11 mouse cellular contexts compared by ENCODE assay signal in genomic region chr2:49655195-49655873, GRCm38 (mm10). TPM values are rescaled to one million over a fixed set of nuclear protein-coding genes. Genes with fewer than 3 reads are reported as not detected.
DNase-seq lines count a peak whose midpoint lies in the region; ATAC-seq lines count a peak whose summit lies in the region.
"Had no signal": no experiment of that assay in that cellular context is flagged by ENCODE, and none has a peak within 500 bp of the region (broad histone marks: within the 10 kb centered on the region; RNA-seq: fewer than 3 reads in every experiment).

No protein-coding gene starts in this region.

- H3K27me3 ChIP-seq in midbrain, embryonic 11.5 days (ENCODE audit: control insufficient read depth, insufficient read depth, low read length) = no peaks in the 10 kb centered on the region
- H3K27me3 ChIP-seq in midbrain, embryonic 10.5 days (ENCODE audit: low read depth, poor library complexity, severe bottlenecking) = no peaks in the 10 kb centered on the region
- H3K27me3 ChIP-seq in hindbrain, embryonic 12.5 days = no peaks in the 10 kb centered on the region
- H3K27me3 ChIP-seq: limb, embryonic 15.5 days; Patski had no signal

- H3K36me3 ChIP-seq in midbrain, embryonic 11.5 days (ENCODE audit: control insufficient read depth, insufficient read depth, low read length) = no peaks in the 10 kb centered on the region
- peaks cover 15% of the 10 kb centered on the region for H3K36me3 ChIP-seq in midbrain, embryonic 10.5 days
- H3K36me3 ChIP-seq in hindbrain, embryonic 12.5 days = peaks cover 7% of the 10 kb centered on the region
- H3K36me3 ChIP-seq: limb, embryonic 15.5 days had no signal

- no peak overlapping the region for H3K9ac ChIP-seq in midbrain, embryonic 11.5 days (ENCODE audit: low read length)
- no peak overlapping the region; the same call in 1 of the 2 replicates for H3K9ac ChIP-seq in hindbrain, embryonic 12.5 days
- H3K9ac ChIP-seq: limb, embryonic 15.5 days had no signal

- no peak overlapping the region for H3K4me2 ChIP-seq in midbrain, embryonic 11.5 days
- peak overlapping the region; percentile 18; the same call in 1 of the 2 replicates for H3K4me2 ChIP-seq in hindbrain, embryonic 12.5 days (replicated peaks)
- H3K4me2 ChIP-seq: limb, embryonic 15.5 days had no signal

- H3K27ac ChIP-seq in midbrain, embryonic 11.5 days (ENCODE audit: low read depth, low read length) = no peak overlapping the region
- H3K27ac ChIP-seq in midbrain, embryonic 10.5 days (replicated peaks) = no peak overlapping the region
- peak overlapping the region; percentile 49 for H3K27ac ChIP-seq in hindbrain, embryonic 12.5 days
- H3K27ac ChIP-seq: limb, embryonic 15.5 days had no signal

- ATAC-seq in midbrain, embryonic 11.5 days (ENCODE audit: low FRiP score) = no peak
- ATAC-seq in hindbrain, embryonic 12.5 days (ENCODE audit: low FRiP score) = peak; percentile 54
- no peak for ATAC-seq in monocyte, adult 5-6 weeks (replicated peaks; ENCODE audit: insufficient number of reproducible peaks, low FRiP score, low TSS enrichment, poor library complexity, severe bottlenecking)
- ATAC-seq: inflammation-experienced regulatory T-cells, adult 6 months; Patski had no signal

- 67% methylated on average over 11 of the region's 11 CpGs for WGBS in midbrain, embryonic 11.5 days
- WGBS in midbrain, embryonic 10.5 days = 78% methylated on average over 11 of the region's 11 CpGs
- WGBS in hindbrain, embryonic 12.5 days = 31% methylated on average over 11 of the region's 11 CpGs

- DNase-seq in adrenal gland, postnatal 10 days = peak; percentile 8
- no peak for DNase-seq in adrenal gland, adult 18-20 months (ENCODE audit: low spot score in 2 of 2)
- peak; percentile 82 for DNase-seq in midbrain, embryonic 11.5 days (ENCODE audit: low spot score, missing footprints)
- no peak for DNase-seq in midbrain, embryonic 10.5 days (ENCODE audit: low spot score)
- peak; percentile 11 for DNase-seq in neural tube, embryonic 10.5 days (ENCODE audit: extremely low spot score, low spot score)
- no peak for DNase-seq in gastrocnemius, adult 8-10 months (ENCODE audit: low spot score in 2 of 2)

- H3K9me3 ChIP-seq in midbrain, embryonic 11.5 days (ENCODE audit: control insufficient read depth, low read length) = no peaks in the 10 kb centered on the region
- H3K9me3 ChIP-seq in midbrain, embryonic 10.5 days (replicated peaks) = no peaks in the 10 kb centered on the region
- no peaks in the 10 kb centered on the region for H3K9me3 ChIP-seq in hindbrain, embryonic 12.5 days (replicated peaks)
- H3K9me3 ChIP-seq: limb, embryonic 15.5 days had no signal

- peaks cover 7% of the 10 kb centered on the region; the same call in 1 of the 2 replicates for H3K4me1 ChIP-seq in midbrain, embryonic 11.5 days (ENCODE audit: control insufficient read depth, insufficient read depth, low read length)
- peaks cover 23% of the 10 kb centered on the region for H3K4me1 ChIP-seq in midbrain, embryonic 10.5 days
- H3K4me1 ChIP-seq in hindbrain, embryonic 12.5 days = peaks cover 39% of the 10 kb centered on the region

- H3K4me3 ChIP-seq in midbrain, embryonic 11.5 days (ENCODE audit: low read depth, low read length) = no peak overlapping the region
- no peak overlapping the region for H3K4me3 ChIP-seq in midbrain, embryonic 10.5 days
- no peak overlapping the region for H3K4me3 ChIP-seq in hindbrain, embryonic 12.5 days
- H3K4me3 ChIP-seq: limb, embryonic 15.5 days had no signal

RNA-seq across cellular contexts. Expression of gene Kif5c, which starts 36.2 kb away (rescaled TPM):
- total RNA-seq in adrenal gland, postnatal 10 days (2021) = 10 to 100 TPM in 1 of 2 experiments, 1 to 10 TPM in 1; 8.2 to 14.3 TPM
- total RNA-seq in adrenal gland, adult 18-20 months (2021) = 1 to 10 TPM; 6.6 to 7.3 TPM
- 96.2 and 96.4 TPM in 2 replicates for polyA plus RNA-seq in midbrain, embryonic 11.5 days (2014; fragmentation: Nextera tagmentation; extraction: Ambion mirVana)
- polyA plus RNA-seq in midbrain, embryonic 10.5 days (2016; fragmentation: Nextera tagmentation; extraction: Ambion mirVana) = 37.3 and 59.0 TPM in 2 replicates
- polyA plus RNA-seq in hindbrain, embryonic 12.5 days (2016; fragmentation: Nextera tagmentation; extraction: Ambion mirVana) = 153 and 157 TPM in 2 replicates
- 1 to 10 TPM in 1 of 4 experiments, under 1 TPM in 3; 0.24 to 2.2 (median 0.90) TPM for total RNA-seq in gastrocnemius, adult 8-10 months (2022)
- 0.64 to 1.3 TPM in 2 of 3 replicates, not detected in the other for total RNA-seq in monocyte, adult 5-6 weeks (2017)

Comparison
In these comparisons a context has a peak if more than half of its experiments do, and no peak if none do; other contexts are left out.
1. DNase-seq: peak in adrenal gland, postnatal 10 days (single experiment), midbrain, embryonic 11.5 days (single experiment) and neural tube, embryonic 10.5 days (single experiment); none in adrenal gland, adult 18-20 months (0 of 2), midbrain, embryonic 10.5 days (single experiment) and gastrocnemius, adult 8-10 months (0 of 2).